8 mouse cellular contexts compared by ENCODE assay signal in genomic region chr2:148680775-148681291, GRCm38 (mm10). TPM values are rescaled to one million over a fixed set of nuclear protein-coding genes. Genes with fewer than 3 reads are reported as not detected.
DNase-seq lines count a peak whose midpoint lies in the region; ATAC-seq lines count a peak whose summit lies in the region.

Gene Gzf1 (plus strand): TSS chr2:148681023.

- peak within 1 kb of the TSS; percentile 84 for H3K9ac ChIP-seq in hindbrain, embryonic 15.5 days

- H3K4me1 ChIP-seq in hindbrain, embryonic 15.5 days (replicated peaks): peaks cover 46% of the 10 kb centered on the region

- no peaks in the 10 kb centered on the region for H3K9me3 ChIP-seq in hindbrain, embryonic 15.5 days

- DNase-seq in T-cell, adult 2 months (ENCODE audit: low spot score): peak; percentile 97
- DNase-seq in cerebellum, postnatal 36 days: peak; percentile 98 to 100
- DNase-seq in frontal cortex, postnatal 36 days (ENCODE audit: low spot score in 2 of 2): peak; percentile 98 to 99
- peak; percentile 99 for DNase-seq in left cerebral cortex, adult 11 months (ENCODE audit: low spot score)
- DNase-seq in lung, postnatal 4 days: peak; percentile 100
- DNase-seq in retina, postnatal 7 days (ENCODE audit: low read depth, low spot score): peak; percentile 97
- DNase-seq in urinary bladder, adult 2 months (ENCODE audit: low spot score): peak; percentile 99

- peak within 1 kb of the TSS; percentile 86 for H3K27ac ChIP-seq in hindbrain, embryonic 15.5 days (replicated peaks)

- H3K4me2 ChIP-seq in hindbrain, embryonic 15.5 days: peak within 1 kb of the TSS; percentile 88

- peak within 1 kb of the TSS; percentile 77 for H3K4me3 ChIP-seq in hindbrain, embryonic 15.5 days

- peak; percentile 95 for ATAC-seq in hindbrain, embryonic 15.5 days (ENCODE audit: low FRiP score, low read depth)

- H3K27me3 ChIP-seq in hindbrain, embryonic 15.5 days: no peaks in the 10 kb centered on the region

- H3K36me3 ChIP-seq in hindbrain, embryonic 15.5 days: peaks cover 29% of the 10 kb centered on the region

- WGBS in hindbrain, embryonic 15.5 days: under 1% methylated on average over 39 of the region's 39 CpGs

RNA-seq across cellular contexts. Expression of gene Gzf1, which starts in this region (rescaled TPM):
- 13.9 and 16.3 TPM in 2 replicates for polyA plus RNA-seq in hindbrain, embryonic 15.5 days (2015; fragmentation: Nextera tagmentation; extraction: Ambion mirVana)
- 11.2 and 13.2 TPM in 2 replicates for polyA plus RNA-seq in urinary bladder, adult 2 months (2012; rRNA removed)

Comparison
In these comparisons a context has a peak if more than half of its experiments do, and no peak if none do; other contexts are left out.
1. Peak in every context shown above with its lines: DNase-seq, ATAC-seq, H3K4me3 ChIP-seq and H3K27ac ChIP-seq.